Mouse (Mus musculus) neural tube, embryonic 13.5 days (tissue): ENCODE measurements around the gene Htr2a. TPM values are rescaled to one million over a fixed set of nuclear protein-coding genes. Genes with fewer than 3 reads are reported as not detected.

Source experiments
- ATAC-seq: fragments of 200-750 bp; cut with Nextera tagmentation; 2 replicates; pipeline ENCODE4 v1.8.0; 2017; ENCODE audit warnings: low read depth, mild to moderate bottlenecking, moderate TSS enrichment, moderate library complexity
- H3K27ac ChIP-seq: fragments of 300-500 bp; sonication (generic); replicated peaks from 2 replicates; pipeline ENCODE4 v1.5.1; 2015; ENCODE audit warnings: moderate library complexity, mild to moderate bottlenecking, inconsistent platforms
- H3K27me3 ChIP-seq: fragments of 300-500 bp; sonication (generic); 2 replicates; pipeline ENCODE4 v1.6.1; 2015; ENCODE audit warnings: mild to moderate bottlenecking, inconsistent platforms
- H3K36me3 ChIP-seq: fragments of 300-500 bp; sonication (generic); 2 replicates; pipeline ENCODE4 v1.6.1; 2015; ENCODE audit warnings: mild to moderate bottlenecking, inconsistent platforms
- H3K4me1 ChIP-seq: fragments of 300-500 bp; sonication (generic); replicated peaks from 2 replicates; pipeline ENCODE4 v1.6.1; 2015; ENCODE audit warnings: inconsistent platforms
- H3K4me2 ChIP-seq: fragments of 300-500 bp; sonication (generic); 2 replicates; pipeline ENCODE4 v1.6.1; 2015; ENCODE audit warnings: inconsistent platforms, mild to moderate bottlenecking, moderate library complexity
- H3K4me3 ChIP-seq: fragments of 300-500 bp; sonication (generic); 2 replicates; pipeline ENCODE4 v1.5.1; 2015; ENCODE audit warnings: mild to moderate bottlenecking, inconsistent platforms
- H3K9ac ChIP-seq: fragments of 300-500 bp; sonication (generic); 2 replicates; pipeline ENCODE4 v1.6.1; 2015; ENCODE audit warnings: moderate library complexity, mild to moderate bottlenecking, inconsistent platforms
- H3K9me3 ChIP-seq: fragments of 300-500 bp; sonication (generic); 2 replicates; pipeline ENCODE4 v1.6.1; 2016; ENCODE audit warnings: inconsistent platforms
- WGBS: fragments of 180-500 bp; shearing (Covaris S2); methylation state at CpG from one replicate; pipeline ENCODE4 v1.1.7; 2015; 5-methylcytosine and 5-hydroxymethylcytosine counted together
- polyA plus RNA-seq: library from polyadenylated mRNA; unstranded; fragments of >200 nt; fragmentation: Nextera tagmentation; extraction: Ambion mirVana; gene quantifications from 2 replicates; pipeline ENCODE4 v1.2.1, GENCODE M21; 2015

The Htr2a gene
- 1.1 and 1.9 TPM in 2 replicates for polyA plus RNA-seq

- under 1% methylated on average over 20 of the region's 20 CpGs for WGBS
- Histone ChIP-seq H3K36me3 (no peaks in the 10 kb centered on the region), H3K27ac (0 out of 2 replicates have a peak within 1 kb of the TSS, but pooled peaks have one; percentile 9), H3K4me1 (peaks cover 27% of the 10 kb centered on the region), H3K4me2 (peak within 1 kb of the TSS; percentile 86), H3K27me3 (peaks cover 29% of the 10 kb centered on the region), H3K9ac (peak within 1 kb of the TSS; percentile 61), H3K9me3 (no peaks in the 10 kb centered on the region), H3K4me3 (peak within 1 kb of the TSS; percentile 43)
- peak; percentile 73 for ATAC-seq
Measured at GRCm38 (mm10) chr14:74640819-74641381, at the start of gene Htr2a. TSS of gene Htr2a (plus strand) at chr14:74640840.

- no peak overlapping the region for H3K4me2 ChIP-seq
- H3K9ac ChIP-seq, result no peak overlapping the region
- H3K27me3 ChIP-seq, result no peaks in the 10 kb centered on the region
- ATAC-seq, result no peak
- H3K27ac ChIP-seq, result no peak overlapping the region
- no peak overlapping the region for H3K4me3 ChIP-seq
- H3K4me1 ChIP-seq, result no peaks in the 10 kb centered on the region
- 76% methylated on average over 5 of the region's 5 CpGs for WGBS
- no peaks in the 10 kb centered on the region for H3K9me3 ChIP-seq
- H3K36me3 ChIP-seq, result no peaks in the 10 kb centered on the region
Measured at GRCm38 (mm10) chr14:74601333-74602087, 39.1 kb upstream of the Htr2a start.

GRCm38 (mm10) chr14:74602543-74602942 is 38.1 kb upstream of the Htr2a start:
- Histone ChIP-seq H3K4me1 (no peaks in the 10 kb centered on the region), H3K4me2 (no peak overlapping the region), H3K36me3 (no peaks in the 10 kb centered on the region), H3K27ac (no peak overlapping the region), H3K4me3 (no peak overlapping the region), H3K9me3 (no peaks in the 10 kb centered on the region), H3K27me3 (no peaks in the 10 kb centered on the region), H3K9ac (no peak overlapping the region)
- no peak for ATAC-seq
- 53% methylated on average over 7 of the region's 7 CpGs for WGBS

- no peaks in the 10 kb centered on the region for H3K9me3 ChIP-seq
- 89% methylated on average over 7 of the region's 7 CpGs for WGBS
- no peak for ATAC-seq
- H3K4me2 ChIP-seq, result no peak overlapping the region
- no peak overlapping the region for H3K4me3 ChIP-seq
- H3K36me3 ChIP-seq, result no peaks in the 10 kb centered on the region
- no peak overlapping the region for H3K27ac ChIP-seq
- no peak overlapping the region for H3K9ac ChIP-seq
- H3K4me1 ChIP-seq, result no peaks in the 10 kb centered on the region
- no peaks in the 10 kb centered on the region for H3K27me3 ChIP-seq
Measured at GRCm38 (mm10) chr14:74603131-74603766, 37.4 kb upstream of the Htr2a start.

- 83% methylated on average over 8 of the region's 8 CpGs for WGBS
- Histone ChIP-seq H3K4me2 (no peak overlapping the region), H3K9ac (no peak overlapping the region), H3K27me3 (no peaks in the 10 kb centered on the region), H3K4me1 (no peaks in the 10 kb centered on the region), H3K27ac (no peak overlapping the region), H3K4me3 (no peak overlapping the region), H3K36me3 (no peaks in the 10 kb centered on the region), H3K9me3 (no peaks in the 10 kb centered on the region)
- no peak for ATAC-seq
Measured at GRCm38 (mm10) chr14:74611326-74611725, 29.3 kb upstream of the Htr2a start.

GRCm38 (mm10) chr14:74618858-74619257 is 21.8 kb upstream of the Htr2a start:
- Histone ChIP-seq H3K4me2 (no peak overlapping the region), H3K4me1 (no peaks in the 10 kb centered on the region), H3K27ac (no peak overlapping the region), H3K9ac (no peak overlapping the region), H3K36me3 (no peaks in the 10 kb centered on the region), H3K4me3 (no peak overlapping the region), H3K9me3 (peaks cover 11% of the 10 kb centered on the region; the same call in 1 of the 2 replicates), H3K27me3 (no peaks in the 10 kb centered on the region)
- no peak for ATAC-seq
- WGBS, result 70% methylated on average over 4 of the region's 4 CpGs

- Histone ChIP-seq H3K9me3 (no peaks in the 10 kb centered on the region), H3K4me2 (no peak overlapping the region), H3K27me3 (peaks cover 28% of the 10 kb centered on the region), H3K4me3 (no peak overlapping the region), H3K36me3 (no peaks in the 10 kb centered on the region), H3K4me1 (peaks cover 25% of the 10 kb centered on the region), H3K9ac (no peak overlapping the region), H3K27ac (no peak overlapping the region)
- no peak for ATAC-seq
- 85% methylated on average over 4 of the region's 4 CpGs for WGBS
Measured at GRCm38 (mm10) chr14:74638071-74638470, 2.6 kb upstream of the Htr2a start.

GRCm38 (mm10) chr14:74641668-74642230 is 1.1 kb downstream of the Htr2a start:
- ATAC-seq, result no peak
- Histone ChIP-seq H3K9ac (peak overlapping the region; percentile 61), H3K4me2 (peak overlapping the region; percentile 86), H3K27ac (no peak overlapping the region), H3K4me3 (peak overlapping the region; percentile 43), H3K36me3 (no peaks in the 10 kb centered on the region), H3K9me3 (no peaks in the 10 kb centered on the region), H3K27me3 (peaks cover 29% of the 10 kb centered on the region), H3K4me1 (peaks cover 27% of the 10 kb centered on the region)
- 18% methylated on average over 17 of the region's 17 CpGs for WGBS

- Histone ChIP-seq H3K36me3 (no peaks in the 10 kb centered on the region), H3K9me3 (no peaks in the 10 kb centered on the region), H3K4me3 (peak overlapping the region; percentile 43), H3K9ac (peak overlapping the region; percentile 35; the same call in 1 of the 2 replicates), H3K4me2 (peak overlapping the region; percentile 86), H3K4me1 (peaks cover 27% of the 10 kb centered on the region), H3K27ac (no peak overlapping the region), H3K27me3 (peaks cover 29% of the 10 kb centered on the region)
- 4% methylated on average over 4 of the region's 4 CpGs for WGBS
- ATAC-seq, result peak; percentile 75; the same call in 1 of the 2 replicates
Measured at GRCm38 (mm10) chr14:74643296-74643695, 2.7 kb downstream of the Htr2a start.

GRCm38 (mm10) chr14:74646107-74646793 is 5.6 kb downstream of the Htr2a start:
- Histone ChIP-seq H3K9ac (no peak overlapping the region), H3K27ac (no peak overlapping the region), H3K27me3 (peaks cover 17% of the 10 kb centered on the region), H3K9me3 (no peaks in the 10 kb centered on the region), H3K36me3 (no peaks in the 10 kb centered on the region), H3K4me2 (no peak overlapping the region), H3K4me1 (peaks cover 17% of the 10 kb centered on the region), H3K4me3 (no peak overlapping the region)
- ATAC-seq, result no peak
- 73% methylated on average over 11 of the region's 11 CpGs for WGBS

GRCm38 (mm10) chr14:74650001-74650400 is 9.4 kb downstream of the Htr2a start:
- WGBS, result 82% methylated on average over 6 of the region's 6 CpGs
- H3K9me3 ChIP-seq, result no peaks in the 10 kb centered on the region
- no peaks in the 10 kb centered on the region for H3K4me1 ChIP-seq
- no peak for ATAC-seq
- no peak overlapping the region for H3K4me2 ChIP-seq
- no peaks in the 10 kb centered on the region for H3K27me3 ChIP-seq
- H3K36me3 ChIP-seq, result no peaks in the 10 kb centered on the region
- H3K27ac ChIP-seq, result no peak overlapping the region
- no peak overlapping the region for H3K9ac ChIP-seq
- no peak overlapping the region for H3K4me3 ChIP-seq
